Mouse (Mus musculus) spleen, adult 18-20 months (tissue): ENCODE results near the gene Pkn1.

Source experiments
- DNase-seq, 2 experiments: peaks; one replicate each; pipeline ENCODE4 v3.0.0; 2022; ENCODE audit warnings: mixed read lengths in 2 of 2

Pkn1 gene

GRCm38 (mm10) chr8:83698661-83699453 is at the start of gene Pkn1:
TSS of gene Pkn1 (minus strand) at chr8:83699179.
- peak; percentile 76 to 77 for DNase-seq

GRCm38 (mm10) chr8:83748708-83749107 is 49.7 kb upstream of the Pkn1 start:
- DNase-seq = peak; percentile 69 to 83

GRCm38 (mm10) chr8:83747661-83748346 is 48.8 kb upstream of the Pkn1 start:
- peak; percentile 66 to 68 for DNase-seq

GRCm38 (mm10) chr8:83744070-83744469 is 45.1 kb upstream of the Pkn1 start:
- no peak for DNase-seq

GRCm38 (mm10) chr8:83742968-83743367 is 44.0 kb upstream of the Pkn1 start:
- no peak for DNase-seq

- DNase-seq = peak; percentile 47 to 48
These were observed 43.1 kb upstream of the Pkn1 start for GRCm38 (mm10) chr8:83741849-83742655.

GRCm38 (mm10) chr8:83740976-83741741 is 42.2 kb upstream of the Pkn1 start, which contains the start of gene Adgre5:
TSS of gene Adgre5 (minus strand) at chr8:83741326.
- DNase-seq = peak; percentile 72 to 76

- peak in 1 of 2 experiments; percentile 35 for DNase-seq
These were observed 41.6 kb upstream of the Pkn1 start for GRCm38 (mm10) chr8:83740586-83740975.

GRCm38 (mm10) chr8:83739711-83740468 is 40.9 kb upstream of the Pkn1 start:
- peak; percentile 37 to 62 for DNase-seq

GRCm38 (mm10) chr8:83738949-83739710 is 40.2 kb upstream of the Pkn1 start:
- no peak for DNase-seq

- peak in 1 of 2 experiments; percentile 45 for DNase-seq
These were observed 39.0 kb upstream of the Pkn1 start for GRCm38 (mm10) chr8:83737852-83738562.

- no peak for DNase-seq
These were observed 38.4 kb upstream of the Pkn1 start for GRCm38 (mm10) chr8:83737346-83737745.

GRCm38 (mm10) chr8:83736681-83737080 is 37.7 kb upstream of the Pkn1 start:
- peak; percentile 52 to 62 for DNase-seq

GRCm38 (mm10) chr8:83732919-83733318 is 33.9 kb upstream of the Pkn1 start:
- no peak for DNase-seq

GRCm38 (mm10) chr8:83731906-83732305 is 32.9 kb upstream of the Pkn1 start:
- no peak for DNase-seq

GRCm38 (mm10) chr8:83729009-83729807 is 30.2 kb upstream of the Pkn1 start:
- DNase-seq = peak in 1 of 2 experiments; percentile 53

GRCm38 (mm10) chr8:83725521-83726102 is 26.6 kb upstream of the Pkn1 start:
- no peak for DNase-seq

- DNase-seq = peak; percentile 66 to 78
These were observed 25.9 kb upstream of the Pkn1 start for GRCm38 (mm10) chr8:83724697-83725482.
